8 mouse cellular contexts compared by ENCODE assay signal in genomic region chr4:155012788-155013187, GRCm38 (mm10). TPM values are rescaled to one million over a fixed set of nuclear protein-coding genes. Genes with fewer than 3 reads are reported as not detected.
A peak's percentile ranks its signal among the peaks of the same experiment; 100 is the strongest.
DNase-seq lines count a peak whose midpoint lies in the region; ATAC-seq and TF ChIP-seq lines count a peak whose summit lies in the region.

No protein-coding gene starts in this region.

- peak; percentile 85 for DNase-seq in ZHBTc4 (ENCODE audit: low read depth, low spot score)
- peak; percentile 83 to 84 for DNase-seq in cerebellum, postnatal 36 days
- DNase-seq in gastrocnemius, adult 8-10 months (ENCODE audit: low spot score in 2 of 2) = peak; percentile 24 to 29
- peak; percentile 14 to 40 for DNase-seq in kidney, adult 8-10 months
- peak; percentile 85 for DNase-seq in lung, embryonic 14.5 days
- DNase-seq in ovary, postnatal 14 days (ENCODE audit: low spot score) = peak; percentile 52
- peak; percentile 59 for DNase-seq in thymus, postnatal 25 days

- no peaks in the 10 kb centered on the region for H3K9me3 ChIP-seq in lung, embryonic 14.5 days (ENCODE audit: low read depth, low read length)

- WGBS in lung, embryonic 14.5 days = 6% methylated on average over 4 of the region's 4 CpGs

- no peaks in the 10 kb centered on the region for H3K36me3 ChIP-seq in lung, embryonic 14.5 days (ENCODE audit: insufficient read depth)

- peak; percentile 39 for ATAC-seq in CD4-positive, CD25-positive, alpha-beta regulatory T cell, adult 4 months
- ATAC-seq in lung, embryonic 14.5 days (ENCODE audit: insufficient read depth) = no peak

- no peak overlapping the region for H3K27ac ChIP-seq in lung, embryonic 14.5 days (ENCODE audit: low read depth)

- TF ChIP-seq CTCF in lung, embryonic 14.5 days (IDR thresholded peaks at IDR 0.05; ENCODE audit: low read depth) = peak; percentile 83

- H3K9ac ChIP-seq in lung, embryonic 14.5 days = no peak overlapping the region

- no peak overlapping the region for H3K4me3 ChIP-seq in lung, embryonic 14.5 days (ENCODE audit: low read depth, low read length)

- H3K4me2 ChIP-seq in lung, embryonic 14.5 days = no peak overlapping the region

- no peaks in the 10 kb centered on the region for H3K4me1 ChIP-seq in lung, embryonic 14.5 days (ENCODE audit: insufficient read depth)

- no peaks in the 10 kb centered on the region for H3K27me3 ChIP-seq in lung, embryonic 14.5 days (ENCODE audit: insufficient read depth, low read length)

RNA-seq across cellular contexts. Expression of gene Plch2, which starts 43.8 kb away (rescaled TPM):
- polyA plus RNA-seq in CD4-positive, CD25-positive, alpha-beta regulatory T cell, adult 4 months (2017; shearing (Covaris generic)) = not detected
- total RNA-seq in gastrocnemius, adult 8-10 months (2022) = under 1 TPM in 3 of 4 experiments, not detected in 1; 0.13 to 0.73 (median 0.15) TPM
- polyA plus RNA-seq in lung, embryonic 14.5 days (2014; fragmentation: Nextera tagmentation; extraction: Ambion mirVana) = 5.2 and 6.7 TPM in 2 replicates

RNA-seq across cellular contexts. Expression of gene Pank4, which starts 48.9 kb away (rescaled TPM):
- 10 to 100 TPM; 40.8 to 61.1 TPM for polyA plus RNA-seq in CD4-positive, CD25-positive, alpha-beta regulatory T cell, adult 4 months (2017; shearing (Covaris generic))
- 10 to 100 TPM; 28.2 to 31.7 (median 31.5) TPM for total RNA-seq in gastrocnemius, adult 8-10 months (2022)
- 49.3 and 51.0 TPM in 2 replicates for polyA plus RNA-seq in lung, embryonic 14.5 days (2014; fragmentation: Nextera tagmentation; extraction: Ambion mirVana)

RNA-seq across cellular contexts. Expression of gene Hes5, which starts 52.1 kb away (rescaled TPM):
- polyA plus RNA-seq in CD4-positive, CD25-positive, alpha-beta regulatory T cell, adult 4 months (2017; shearing (Covaris generic)) = under 1 TPM in 1 of 2 experiments, not detected in 1; 0.59 TPM
- total RNA-seq in gastrocnemius, adult 8-10 months (2022) = not detected
- polyA plus RNA-seq in lung, embryonic 14.5 days (2014; fragmentation: Nextera tagmentation; extraction: Ambion mirVana) = 0.14 and 0.15 TPM in 2 replicates

RNA-seq across cellular contexts. Expression of gene Pex10, which starts 54.0 kb away (rescaled TPM):
- 10 to 100 TPM in 1 of 2 experiments, 1 to 10 TPM in 1; 9.7 to 10.4 TPM for polyA plus RNA-seq in CD4-positive, CD25-positive, alpha-beta regulatory T cell, adult 4 months (2017; shearing (Covaris generic))
- total RNA-seq in gastrocnemius, adult 8-10 months (2022) = 10 to 100 TPM; 10.4 to 12.4 (median 11.4) TPM
- polyA plus RNA-seq in lung, embryonic 14.5 days (2014; fragmentation: Nextera tagmentation; extraction: Ambion mirVana) = 7.0 and 9.4 TPM in 2 replicates

Comparison
In these comparisons a context has a peak if more than half of its experiments do, and no peak if none do; other contexts are left out.
1. DNase-seq: peak in every context shown above with its lines; median percentile 85 in ZHBTc4; 85 in lung, embryonic 14.5 days; 84 in cerebellum, postnatal 36 days; 59 in thymus, postnatal 25 days; 52 in ovary, postnatal 14 days; 27 in kidney, adult 8-10 months; 26 in gastrocnemius, adult 8-10 months.